Mouse (Mus musculus): ENCODE results near the gene Myo1b. TPM values are rescaled to one million over a fixed set of nuclear protein-coding genes. Genes with fewer than 3 reads are reported as not detected.
"Not testable (repeated sequence)": the region's sequence is repeated elsewhere in the genome, so short reads cannot be mapped to it uniquely, and the experiment has no call there.

The Myo1b gene
- total and polyA plus RNA-seq, 2 experiments from 2014 or later: 27.9 to 44.7 TPM

GRCm38 (mm10) chr1:51872493-51873261 is 43.2 kb downstream of the Myo1b start:
- Histone ChIP-seq H3K9me3 (ENCODE audit: low read length) (no peaks in the 10 kb centered on the region), H3K9ac (replicated peaks; ENCODE audit: low read length) (no peak overlapping the region), H3K36me3 (ENCODE audit: insufficient read depth, low read length) (no peaks in the 10 kb centered on the region), H3K4me3 (ENCODE audit: low read length) (no peak overlapping the region), H3K27me3 (ENCODE audit: insufficient read depth, low read length) (no peaks in the 10 kb centered on the region), H3K27ac (no peak overlapping the region), H3K4me2 (ENCODE audit: low read depth, low read length) (no peak overlapping the region), H3K4me1 (ENCODE audit: insufficient read depth, low read length) (no peaks in the 10 kb centered on the region)
- DNase-seq (ENCODE audit: low spot score): no peak
- no peak for TF ChIP-seq CTCF (IDR thresholded peaks at IDR 0.05; ENCODE audit: low read depth)
- no peak for ATAC-seq
- 84% methylated on average over 7 of the region's 7 CpGs for WGBS

GRCm38 (mm10) chr1:51871234-51871633 is 44.6 kb downstream of the Myo1b start:
- WGBS: 79% methylated on average over 2 of the region's 2 CpGs
- not testable (repeated sequence) for H3K27ac ChIP-seq; H3K36me3 ChIP-seq (ENCODE audit: insufficient read depth, low read length); H3K4me1 ChIP-seq (ENCODE audit: insufficient read depth, low read length); H3K9ac ChIP-seq (replicated peaks; ENCODE audit: low read length); ATAC-seq; DNase-seq (ENCODE audit: low spot score); H3K4me2 ChIP-seq (ENCODE audit: low read depth, low read length); H3K4me3 ChIP-seq (ENCODE audit: low read length); H3K27me3 ChIP-seq (ENCODE audit: insufficient read depth, low read length); H3K9me3 ChIP-seq (ENCODE audit: low read length)

- Histone ChIP-seq H3K36me3 (ENCODE audit: insufficient read depth, low read length) (no peaks in the 10 kb centered on the region), H3K4me2 (ENCODE audit: low read depth, low read length) (no peak overlapping the region), H3K9me3 (ENCODE audit: low read length) (no peaks in the 10 kb centered on the region), H3K27me3 (ENCODE audit: insufficient read depth, low read length) (no peaks in the 10 kb centered on the region), H3K4me1 (ENCODE audit: insufficient read depth, low read length) (no peaks in the 10 kb centered on the region), H3K4me3 (ENCODE audit: low read length) (no peak overlapping the region), H3K27ac (no peak overlapping the region), H3K9ac (replicated peaks; ENCODE audit: low read length) (no peak overlapping the region)
- no peak for DNase-seq (ENCODE audit: low spot score)
- no peak for TF ChIP-seq CTCF (IDR thresholded peaks at IDR 0.05; ENCODE audit: low read depth)
- WGBS: 90% methylated on average over 8 of the region's 8 CpGs
- no peak for ATAC-seq
Measured at GRCm38 (mm10) chr1:51862828-51863421, 52.9 kb downstream of the Myo1b start.

GRCm38 (mm10) chr1:51860837-51861236 is 55.0 kb downstream of the Myo1b start:
- H3K9me3 ChIP-seq (ENCODE audit: low read length): no peaks in the 10 kb centered on the region
- no peaks in the 10 kb centered on the region for H3K36me3 ChIP-seq (ENCODE audit: insufficient read depth, low read length)
- no peak for DNase-seq (ENCODE audit: low spot score)
- no peaks in the 10 kb centered on the region for H3K27me3 ChIP-seq (ENCODE audit: insufficient read depth, low read length)
- no peak for ATAC-seq
- no peak for TF ChIP-seq CTCF (IDR thresholded peaks at IDR 0.05; ENCODE audit: low read depth)
- H3K4me2 ChIP-seq (ENCODE audit: low read depth, low read length): no peak overlapping the region
- no peak overlapping the region for H3K9ac ChIP-seq (replicated peaks; ENCODE audit: low read length)
- H3K4me3 ChIP-seq (ENCODE audit: low read length): no peak overlapping the region
- H3K27ac ChIP-seq: no peak overlapping the region
- H3K4me1 ChIP-seq (ENCODE audit: insufficient read depth, low read length): no peaks in the 10 kb centered on the region
- WGBS: 87% methylated on average over 10 of the region's 10 CpGs

GRCm38 (mm10) chr1:51856946-51857345 is 58.9 kb downstream of the Myo1b start:
- no peaks in the 10 kb centered on the region for H3K36me3 ChIP-seq (ENCODE audit: insufficient read depth, low read length)
- TF ChIP-seq CTCF (IDR thresholded peaks at IDR 0.05; ENCODE audit: low read depth): no peak
- H3K4me3 ChIP-seq (ENCODE audit: low read length): no peak overlapping the region
- no peaks in the 10 kb centered on the region for H3K9me3 ChIP-seq (ENCODE audit: low read length)
- H3K27me3 ChIP-seq (ENCODE audit: insufficient read depth, low read length): no peaks in the 10 kb centered on the region
- H3K4me2 ChIP-seq (ENCODE audit: low read depth, low read length): no peak overlapping the region
- no peak overlapping the region for H3K9ac ChIP-seq (replicated peaks; ENCODE audit: low read length)
- 90% methylated on average over 4 of the region's 4 CpGs for WGBS
- no peak for DNase-seq (ENCODE audit: low spot score)
- no peak for ATAC-seq
- H3K4me1 ChIP-seq (ENCODE audit: insufficient read depth, low read length): no peaks in the 10 kb centered on the region
- no peak overlapping the region for H3K27ac ChIP-seq

GRCm38 (mm10) chr1:51856245-51856915 is 59.5 kb downstream of the Myo1b start:
- Histone ChIP-seq H3K9ac (replicated peaks; ENCODE audit: low read length) (no peak overlapping the region), H3K9me3 (ENCODE audit: low read length) (no peaks in the 10 kb centered on the region), H3K27me3 (ENCODE audit: insufficient read depth, low read length) (no peaks in the 10 kb centered on the region), H3K4me2 (ENCODE audit: low read depth, low read length) (no peak overlapping the region), H3K27ac (no peak overlapping the region), H3K4me1 (ENCODE audit: insufficient read depth, low read length) (no peaks in the 10 kb centered on the region), H3K4me3 (ENCODE audit: low read length) (no peak overlapping the region), H3K36me3 (ENCODE audit: insufficient read depth, low read length) (no peaks in the 10 kb centered on the region)
- WGBS: 87% methylated on average over 11 of the region's 11 CpGs
- TF ChIP-seq CTCF (IDR thresholded peaks at IDR 0.05; ENCODE audit: low read depth): no peak
- ATAC-seq (no peak), DNase-seq (ENCODE audit: low spot score) (no peak)

Data from hindbrain, postnatal 0 days (tissue).